Mouse (Mus musculus): ENCODE results near the gene Brca1.
"Not testable (repeated sequence)": the region's sequence is repeated elsewhere in the genome, so short reads cannot be mapped to it uniquely, and the experiment has no call there.

Brca1 gene

GRCm38 (mm10) chr11:101448274-101448746 is 103.4 kb downstream of the Brca1 start, which contains the start of gene Ifi35:
TSS of gene Ifi35 (plus strand) at chr11:101448407.
- DNase-seq: peak; percentile 88 to 91

- DNase-seq: no peak
These were observed 104.0 kb downstream of the Brca1 start for GRCm38 (mm10) chr11:101447786-101448185.

DNA sequence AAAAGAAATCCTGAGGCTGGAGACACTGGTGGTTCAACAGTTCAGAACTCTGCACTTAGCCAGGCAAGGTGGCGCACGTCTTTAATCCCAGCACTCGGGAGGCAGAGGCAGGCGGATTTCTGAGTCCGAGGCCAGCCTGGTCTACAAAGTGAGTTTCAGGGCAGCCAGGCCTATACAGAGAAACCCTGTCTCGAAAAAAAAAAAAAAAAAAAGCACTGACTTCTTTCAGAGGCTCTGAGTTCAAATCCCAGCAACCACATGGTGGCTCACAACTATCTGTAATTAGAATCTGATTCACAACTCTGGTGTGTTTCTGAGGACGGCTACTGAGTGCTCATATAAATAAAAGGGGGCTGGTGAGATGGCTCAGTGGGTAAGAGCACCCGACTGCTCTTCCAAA is 104.9 kb downstream of the Brca1 start:
- not testable (repeated sequence) for DNase-seq

- no peak for DNase-seq
These were observed 105.4 kb downstream of the Brca1 start for GRCm38 (mm10) chr11:101446319-101446718.

- DNase-seq: no peak
These were observed 109.0 kb downstream of the Brca1 start for GRCm38 (mm10) chr11:101442760-101443159.

DNA sequence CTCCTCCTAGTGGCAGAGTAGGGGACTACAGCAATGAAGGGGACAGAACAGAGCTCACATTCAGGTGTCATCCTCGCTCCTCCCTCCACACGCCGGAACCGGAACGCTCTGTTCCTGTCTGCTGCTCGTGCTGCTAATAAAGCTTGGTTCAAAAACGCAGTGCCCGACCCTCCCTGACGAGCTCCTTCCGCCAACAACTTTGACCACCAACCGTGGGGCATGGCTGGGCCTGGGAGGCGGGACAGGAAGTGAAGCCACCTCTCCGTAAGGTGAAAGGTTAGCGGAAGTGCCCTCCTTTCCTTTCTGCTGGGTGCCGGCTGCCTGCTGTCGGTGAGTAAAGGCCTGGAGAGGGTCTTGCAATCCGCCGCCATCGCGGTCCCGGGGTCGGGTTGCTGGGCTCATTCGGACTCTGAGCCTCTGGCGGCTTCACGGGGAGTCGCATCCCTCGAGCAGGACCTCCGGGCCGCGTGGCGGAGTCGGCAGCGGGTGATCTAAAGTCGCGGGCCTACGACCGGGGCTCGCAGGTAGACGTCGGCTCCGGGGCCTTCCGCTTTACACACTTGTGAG is 109.5 kb downstream of the Brca1 start, which contains the start of gene Rpl27:
Rpl27 (plus strand) TSS at position 172 of the 567 bp plus-strand sequence.
- peak; percentile 96 to 99 for DNase-seq

GRCm38 (mm10) chr11:101441450-101442126 is 110.2 kb downstream of the Brca1 start:
- not testable (repeated sequence) for DNase-seq
